11 mouse cellular contexts compared by ENCODE assay signal in the genomic region with DNA sequence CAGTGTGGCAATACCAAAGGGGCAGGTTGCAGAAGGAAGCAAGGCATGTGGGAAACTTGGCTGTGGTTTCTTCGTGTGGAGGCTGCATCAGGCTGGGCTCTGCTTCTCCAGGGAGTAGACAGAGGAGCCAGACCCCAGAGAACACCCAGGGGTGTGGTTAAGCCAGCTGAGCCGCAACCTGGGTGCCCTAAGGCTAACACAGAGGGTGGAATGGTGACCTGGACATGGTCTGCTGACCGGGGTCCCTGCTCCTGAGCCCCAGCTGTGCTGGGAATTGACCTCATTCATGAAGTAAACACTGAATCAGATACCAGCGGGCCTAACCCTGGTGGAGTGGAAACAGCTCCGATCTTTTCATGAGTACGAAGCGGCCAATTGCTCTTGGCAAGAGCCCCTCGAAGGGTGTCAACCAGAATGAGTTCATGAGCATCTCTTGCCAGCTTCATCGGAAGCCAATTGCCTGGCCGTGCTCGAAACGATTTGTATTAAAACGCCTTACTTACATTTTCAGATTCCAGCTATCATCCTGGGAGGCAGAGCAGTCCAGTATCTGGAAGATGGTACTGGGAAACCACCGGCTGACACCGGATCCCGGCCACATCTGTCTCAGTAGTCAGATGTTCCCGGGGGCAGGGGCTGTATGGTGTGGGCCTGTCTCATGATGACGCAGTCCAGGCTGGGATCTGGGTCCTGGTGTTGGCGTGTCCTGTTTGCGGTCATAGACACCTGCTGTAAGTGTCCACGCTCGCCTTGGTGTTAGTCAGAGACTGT.
DNase-seq lines count a peak whose midpoint lies in the region; ATAC-seq and TF ChIP-seq lines count a peak whose summit lies in the region.
"Had no signal": no experiment of that assay in that cellular context is flagged by ENCODE, and none has a peak within 500 bp of the region (broad histone marks: within the 10 kb centered on the region; RNA-seq: fewer than 3 reads in every experiment).

No protein-coding gene starts in this region.

- DNase-seq in adrenal gland, postnatal 10 days, result peak; percentile 60
- DNase-seq in adrenal gland, adult 8-10 months, result no peak
- DNase-seq in midbrain, embryonic 11.5 days (ENCODE audit: low spot score, missing footprints), result peak; percentile 65
- DNase-seq in midbrain, embryonic 14.5 days, result no peak
- peak; percentile 62 for DNase-seq in heart, postnatal 4 days
- DNase-seq in cerebellum, adult 8-10 months, result no peak

- 85% methylated on average over 22 of the region's 22 CpGs for WGBS in midbrain, embryonic 11.5 days
- 87% methylated on average over 22 of the region's 22 CpGs for WGBS in midbrain, embryonic 14.5 days
- WGBS in liver, embryonic 12.5 days (ENCODE audit: insufficient replicate concordance), result 68% methylated on average over 22 of the region's 22 CpGs

- H3K4me1 ChIP-seq in midbrain, embryonic 11.5 days (ENCODE audit: control insufficient read depth, insufficient read depth, low read length), result no peaks in the 10 kb centered on the region
- H3K4me1 ChIP-seq in midbrain, embryonic 14.5 days (ENCODE audit: control insufficient read depth, insufficient read depth, low read length), result no peaks in the 10 kb centered on the region
- no peaks in the 10 kb centered on the region for H3K4me1 ChIP-seq in liver, embryonic 12.5 days
- H3K4me1 ChIP-seq: hindbrain, embryonic 15.5 days had no signal

- no peak overlapping the region for H3K27ac ChIP-seq in midbrain, embryonic 11.5 days (ENCODE audit: low read depth, low read length)
- H3K27ac ChIP-seq in midbrain, embryonic 14.5 days (replicated peaks; ENCODE audit: low read depth, low read length), result no peak overlapping the region
- no peak overlapping the region for H3K27ac ChIP-seq in liver, embryonic 12.5 days
- H3K27ac ChIP-seq: hindbrain, embryonic 15.5 days; limb, embryonic 12.5 days; neural tube, embryonic 12.5 days had no signal

- no peaks in the 10 kb centered on the region for H3K9me3 ChIP-seq in midbrain, embryonic 11.5 days (ENCODE audit: control insufficient read depth, low read length)
- H3K9me3 ChIP-seq in midbrain, embryonic 14.5 days (ENCODE audit: control insufficient read depth, low read length), result no peaks in the 10 kb centered on the region
- H3K9me3 ChIP-seq in liver, embryonic 12.5 days (replicated peaks), result no peaks in the 10 kb centered on the region
- H3K9me3 ChIP-seq: hindbrain, embryonic 15.5 days; limb, embryonic 12.5 days; neural tube, embryonic 12.5 days had no signal

- H3K4me3 ChIP-seq in midbrain, embryonic 11.5 days (ENCODE audit: low read depth, low read length), result no peak overlapping the region
- H3K4me3 ChIP-seq in midbrain, embryonic 14.5 days (replicated peaks; ENCODE audit: low read depth, low read length), result no peak overlapping the region
- H3K4me3 ChIP-seq in myocyte, result no peak overlapping the region
- no peak overlapping the region for H3K4me3 ChIP-seq in liver, embryonic 12.5 days
- H3K4me3 ChIP-seq: hindbrain, embryonic 15.5 days; limb, embryonic 12.5 days; neural tube, embryonic 12.5 days had no signal

- H3K36me3 ChIP-seq in midbrain, embryonic 11.5 days (ENCODE audit: control insufficient read depth, insufficient read depth, low read length), result no peaks in the 10 kb centered on the region
- H3K36me3 ChIP-seq in midbrain, embryonic 14.5 days (ENCODE audit: control insufficient read depth, insufficient read depth, low read length), result no peaks in the 10 kb centered on the region
- no peaks in the 10 kb centered on the region for H3K36me3 ChIP-seq in myocyte (ENCODE audit: control insufficient read depth, insufficient read depth)
- no peaks in the 10 kb centered on the region for H3K36me3 ChIP-seq in liver, embryonic 12.5 days
- H3K36me3 ChIP-seq: hindbrain, embryonic 15.5 days; limb, embryonic 12.5 days; neural tube, embryonic 12.5 days had no signal

- no peak overlapping the region for H3K9ac ChIP-seq in midbrain, embryonic 11.5 days (ENCODE audit: low read length)
- no peak overlapping the region for H3K9ac ChIP-seq in midbrain, embryonic 14.5 days (replicated peaks; ENCODE audit: low read length)
- H3K9ac ChIP-seq in liver, embryonic 12.5 days, result no peak overlapping the region
- H3K9ac ChIP-seq: hindbrain, embryonic 15.5 days; limb, embryonic 12.5 days; neural tube, embryonic 12.5 days had no signal

- H3K27me3 ChIP-seq in midbrain, embryonic 11.5 days (ENCODE audit: control insufficient read depth, insufficient read depth, low read length), result no peaks in the 10 kb centered on the region
- no peaks in the 10 kb centered on the region for H3K27me3 ChIP-seq in midbrain, embryonic 14.5 days (ENCODE audit: control insufficient read depth, insufficient read depth, low read length)
- H3K27me3 ChIP-seq in myocyte (ENCODE audit: control insufficient read depth, insufficient read depth, insufficient read length), result no peaks in the 10 kb centered on the region
- H3K27me3 ChIP-seq in liver, embryonic 12.5 days (replicated peaks), result peaks cover 26% of the 10 kb centered on the region; the same call in 1 of the 2 replicates
- H3K27me3 ChIP-seq: hindbrain, embryonic 15.5 days; limb, embryonic 12.5 days; neural tube, embryonic 12.5 days had no signal

- no peak for TF ChIP-seq POLR2A in myocyte (IDR thresholded peaks at IDR 0.05; ENCODE audit: insufficient read length, low read depth)

- H3ac ChIP-seq in myocyte (ENCODE audit: control insufficient read depth, insufficient read length), result no peak overlapping the region

- H3K79me2 ChIP-seq in myocyte (ENCODE audit: control insufficient read depth, insufficient read depth), result no peaks in the 10 kb centered on the region

- no peak for ATAC-seq in midbrain, embryonic 11.5 days (ENCODE audit: low FRiP score)
- ATAC-seq in midbrain, embryonic 14.5 days (ENCODE audit: low FRiP score, low TSS enrichment), result no peak
- ATAC-seq in liver, embryonic 12.5 days, result no peak

- no peak overlapping the region for H3K4me2 ChIP-seq in midbrain, embryonic 11.5 days
- no peak overlapping the region for H3K4me2 ChIP-seq in midbrain, embryonic 14.5 days (ENCODE audit: low read length)
- peak overlapping the region; percentile 78 for H3K4me2 ChIP-seq in myocyte (ENCODE audit: low read depth)
- no peak overlapping the region for H3K4me2 ChIP-seq in liver, embryonic 12.5 days
- H3K4me2 ChIP-seq: hindbrain, embryonic 15.5 days; limb, embryonic 12.5 days; neural tube, embryonic 12.5 days had no signal

TF ChIP-seq in myocyte, 11 proteins besides CTCF, POLR2A, EP300 and RAD21:
- TF ChIP-seq MYOG (IDR thresholded peaks at IDR 0.05; ENCODE audit: control insufficient read depth in 1 of 3, insufficient read depth in 1 of 3, insufficient read length in 2 of 3, low read depth in 2 of 3), result peak in 2 of 3 experiments; percentile 71 to 94
- peak; percentile 85 for TF ChIP-seq TCF3 (IDR thresholded peaks at IDR 0.05; ENCODE audit: insufficient read length, low read depth)
- TF ChIP-seq REST (IDR thresholded peaks at IDR 0.05; ENCODE audit: insufficient read depth, insufficient read length), result no peak
- TF ChIP-seq MYOD1 (IDR thresholded peaks at IDR 0.05; ENCODE audit: control insufficient read depth in 1 of 3, insufficient read length in 2 of 3, low read depth in 2 of 3), result peak in 2 of 3 experiments; percentile 96
- peak; percentile 71 for TF ChIP-seq TCF12 (IDR thresholded peaks at IDR 0.05; ENCODE audit: insufficient read depth, poor library complexity, severe bottlenecking)
- no peak for TF ChIP-seq POLR2AphosphoS2 (IDR thresholded peaks at IDR 0.05; ENCODE audit: insufficient read length, low read depth)
TF ChIP-seq in myocyte: peak in this region for 4.

Comparison
In these comparisons a context has a peak if more than half of its experiments do, and no peak if none do; other contexts are left out.
1. DNase-seq: peak in adrenal gland, postnatal 10 days (single experiment), midbrain, embryonic 11.5 days (single experiment) and heart, postnatal 4 days (single experiment); none in adrenal gland, adult 8-10 months (single experiment), midbrain, embryonic 14.5 days (single experiment) and cerebellum, adult 8-10 months (single experiment).